Mouse (Mus musculus): ENCODE measurements around the gene Stag2. TPM values are rescaled to one million over a fixed set of nuclear protein-coding genes. Genes with fewer than 3 reads are reported as not detected.
A peak's percentile ranks its signal among the peaks of the same experiment; 100 is the strongest.

Stag2 gene
- polyA plus RNA-seq, 1 experiment = 19.9 TPM

- WGBS = 13% methylated on average over 3 of the region's 3 CpGs
- no peaks in the 10 kb centered on the region for H3K36me3 ChIP-seq (ENCODE audit: control insufficient read depth, insufficient read depth, low read length)
- no peak overlapping the region for H3K27ac ChIP-seq (ENCODE audit: control insufficient read depth, insufficient read depth, low read length)
- no peak for DNase-seq
- no peaks in the 10 kb centered on the region for H3K4me1 ChIP-seq (replicated peaks; ENCODE audit: control insufficient read depth, insufficient read depth, low read length)
- TF ChIP-seq POLR2A (IDR thresholded peaks at IDR 0.05; ENCODE audit: control insufficient read depth, extremely low read depth, insufficient read depth, low read length, poor library complexity) = no peak
- TF ChIP-seq CTCF (IDR thresholded peaks at IDR 0.05; ENCODE audit: borderline replicate concordance, control insufficient read depth, extremely low read depth, insufficient read depth, low read length, poor library complexity) = no peak
- H3K27me3 ChIP-seq (ENCODE audit: control insufficient read depth, insufficient read depth, low read length) = no peaks in the 10 kb centered on the region
- no peak overlapping the region for H3K4me3 ChIP-seq (ENCODE audit: control insufficient read depth, insufficient read depth, low read length)
Observed at GRCm38 (mm10) chrX:42142620-42143019, 6.5 kb upstream of the Stag2 start.

DNA sequence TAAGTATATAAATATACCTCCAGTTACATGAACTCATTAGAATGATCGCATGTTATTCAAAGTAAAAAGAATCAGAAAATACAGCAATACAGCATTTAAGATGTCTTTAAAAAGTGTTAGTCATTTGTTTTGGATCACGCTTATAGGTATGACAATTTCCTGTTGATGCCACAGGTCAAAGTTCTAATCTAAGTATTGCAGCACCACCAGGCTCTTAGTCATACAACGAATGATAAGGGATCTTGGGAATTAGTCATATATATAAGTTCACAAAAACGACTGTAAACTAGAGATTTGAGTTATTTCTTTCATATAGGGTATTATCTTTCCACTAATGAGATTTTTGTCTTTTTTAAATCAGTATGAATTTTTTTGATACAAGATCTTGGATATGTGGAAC is 5.1 kb upstream of the Stag2 start:
- peaks cover 3% of the 10 kb centered on the region for H3K4me1 ChIP-seq (replicated peaks; ENCODE audit: control insufficient read depth, insufficient read depth, low read length)
- no peaks in the 10 kb centered on the region for H3K36me3 ChIP-seq (ENCODE audit: control insufficient read depth, insufficient read depth, low read length)
- no peak for TF ChIP-seq POLR2A (IDR thresholded peaks at IDR 0.05; ENCODE audit: control insufficient read depth, extremely low read depth, insufficient read depth, low read length, poor library complexity)
- TF ChIP-seq CTCF (IDR thresholded peaks at IDR 0.05; ENCODE audit: borderline replicate concordance, control insufficient read depth, extremely low read depth, insufficient read depth, low read length, poor library complexity) = no peak
- 92% methylated on average over 4 of the region's 4 CpGs for WGBS
- H3K27ac ChIP-seq (ENCODE audit: control insufficient read depth, insufficient read depth, low read length) = no peak overlapping the region
- DNase-seq = no peak
- no peak overlapping the region for H3K4me3 ChIP-seq (ENCODE audit: control insufficient read depth, insufficient read depth, low read length)
- H3K27me3 ChIP-seq (ENCODE audit: control insufficient read depth, insufficient read depth, low read length) = no peaks in the 10 kb centered on the region

GRCm38 (mm10) chrX:42148016-42148451 is 1.1 kb upstream of the Stag2 start:
- 52% methylated on average over 5 of the region's 5 CpGs for WGBS
- DNase-seq = peak; percentile 21
- H3K36me3 ChIP-seq (ENCODE audit: control insufficient read depth, insufficient read depth, low read length) = no peaks in the 10 kb centered on the region
- no peaks in the 10 kb centered on the region for H3K27me3 ChIP-seq (ENCODE audit: control insufficient read depth, insufficient read depth, low read length)
- peak overlapping the region; percentile 64; the same call in 1 of the 2 replicates for H3K27ac ChIP-seq (ENCODE audit: control insufficient read depth, insufficient read depth, low read length)
- peaks cover 3% of the 10 kb centered on the region for H3K4me1 ChIP-seq (replicated peaks; ENCODE audit: control insufficient read depth, insufficient read depth, low read length)
- TF ChIP-seq POLR2A (IDR thresholded peaks at IDR 0.05; ENCODE audit: control insufficient read depth, extremely low read depth, insufficient read depth, low read length, poor library complexity) = no peak
- TF ChIP-seq CTCF (IDR thresholded peaks at IDR 0.05; ENCODE audit: borderline replicate concordance, control insufficient read depth, extremely low read depth, insufficient read depth, low read length, poor library complexity) = no peak
- H3K4me3 ChIP-seq (ENCODE audit: control insufficient read depth, insufficient read depth, low read length) = no peak overlapping the region

GRCm38 (mm10) chrX:42149557-42150345 is 634 bp downstream of the Stag2 start:
- Histone ChIP-seq H3K36me3 (ENCODE audit: control insufficient read depth, insufficient read depth, low read length) (no peaks in the 10 kb centered on the region), H3K27me3 (ENCODE audit: control insufficient read depth, insufficient read depth, low read length) (no peaks in the 10 kb centered on the region), H3K4me3 (ENCODE audit: control insufficient read depth, insufficient read depth, low read length) (peak overlapping the region; percentile 100), H3K27ac (ENCODE audit: control insufficient read depth, insufficient read depth, low read length) (peak overlapping the region; percentile 100), H3K4me1 (replicated peaks; ENCODE audit: control insufficient read depth, insufficient read depth, low read length) (peaks cover 5% of the 10 kb centered on the region)
- TF ChIP-seq CTCF (IDR thresholded peaks at IDR 0.05; ENCODE audit: borderline replicate concordance, control insufficient read depth, extremely low read depth, insufficient read depth, low read length, poor library complexity) = no peak
- peak; percentile 39; the same call in 1 of the 2 replicates for TF ChIP-seq POLR2A (IDR thresholded peaks at IDR 0.05; ENCODE audit: control insufficient read depth, extremely low read depth, insufficient read depth, low read length, poor library complexity)
- WGBS = under 1% methylated on average over 37 of the region's 71 CpGs
- peak; percentile 60 for DNase-seq

DNA sequence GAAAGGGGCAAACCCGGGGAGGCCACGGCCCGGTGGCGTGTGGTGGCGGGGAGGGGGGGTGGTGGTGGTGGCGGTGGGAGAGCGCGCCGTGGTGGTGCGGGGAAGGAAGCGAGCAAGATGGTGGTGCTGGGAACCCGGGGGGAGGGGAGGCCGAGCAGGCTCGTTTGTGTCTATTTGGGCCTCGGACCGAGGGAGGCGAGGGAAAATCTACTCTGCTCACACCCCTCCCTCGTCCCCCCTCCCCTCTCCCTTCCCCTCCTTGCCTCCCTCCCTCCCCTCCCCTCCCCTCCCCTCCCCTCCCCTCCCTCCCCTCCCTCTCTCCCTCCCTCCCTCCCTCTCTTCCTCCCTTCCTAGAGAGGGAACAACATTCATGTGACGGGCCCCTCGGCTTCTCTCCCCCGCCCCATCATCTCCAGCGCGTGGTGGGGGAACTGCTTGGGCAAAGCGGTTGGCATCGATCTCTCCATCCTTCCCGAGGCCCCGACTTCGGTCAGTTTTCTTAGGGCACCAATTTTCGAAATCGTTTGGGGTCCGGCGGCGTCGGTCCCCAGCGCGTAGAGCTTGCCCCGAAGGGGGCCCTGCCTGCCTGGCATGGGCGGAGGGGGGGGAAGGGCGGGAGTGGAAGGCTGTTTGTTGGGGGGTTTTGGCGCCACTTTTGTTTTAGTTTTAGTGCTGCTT is 1.4 kb downstream of the Stag2 start:
- peak overlapping the region; percentile 100 for H3K27ac ChIP-seq (ENCODE audit: control insufficient read depth, insufficient read depth, low read length)
- 0% methylated on average over 22 of the region's 40 CpGs for WGBS
- TF ChIP-seq POLR2A (IDR thresholded peaks at IDR 0.05; ENCODE audit: control insufficient read depth, extremely low read depth, insufficient read depth, low read length, poor library complexity) (0 out of 2 replicates have a peak, but pooled peaks have one; percentile 37), CTCF (IDR thresholded peaks at IDR 0.05; ENCODE audit: borderline replicate concordance, control insufficient read depth, extremely low read depth, insufficient read depth, low read length, poor library complexity) (no peak)
- H3K4me3 ChIP-seq (ENCODE audit: control insufficient read depth, insufficient read depth, low read length) = peak overlapping the region; percentile 100
- peaks cover 7% of the 10 kb centered on the region for H3K4me1 ChIP-seq (replicated peaks; ENCODE audit: control insufficient read depth, insufficient read depth, low read length)
- H3K27me3 ChIP-seq (ENCODE audit: control insufficient read depth, insufficient read depth, low read length) = no peaks in the 10 kb centered on the region
- H3K36me3 ChIP-seq (ENCODE audit: control insufficient read depth, insufficient read depth, low read length) = no peaks in the 10 kb centered on the region
- peak; percentile 65 for DNase-seq

DNA sequence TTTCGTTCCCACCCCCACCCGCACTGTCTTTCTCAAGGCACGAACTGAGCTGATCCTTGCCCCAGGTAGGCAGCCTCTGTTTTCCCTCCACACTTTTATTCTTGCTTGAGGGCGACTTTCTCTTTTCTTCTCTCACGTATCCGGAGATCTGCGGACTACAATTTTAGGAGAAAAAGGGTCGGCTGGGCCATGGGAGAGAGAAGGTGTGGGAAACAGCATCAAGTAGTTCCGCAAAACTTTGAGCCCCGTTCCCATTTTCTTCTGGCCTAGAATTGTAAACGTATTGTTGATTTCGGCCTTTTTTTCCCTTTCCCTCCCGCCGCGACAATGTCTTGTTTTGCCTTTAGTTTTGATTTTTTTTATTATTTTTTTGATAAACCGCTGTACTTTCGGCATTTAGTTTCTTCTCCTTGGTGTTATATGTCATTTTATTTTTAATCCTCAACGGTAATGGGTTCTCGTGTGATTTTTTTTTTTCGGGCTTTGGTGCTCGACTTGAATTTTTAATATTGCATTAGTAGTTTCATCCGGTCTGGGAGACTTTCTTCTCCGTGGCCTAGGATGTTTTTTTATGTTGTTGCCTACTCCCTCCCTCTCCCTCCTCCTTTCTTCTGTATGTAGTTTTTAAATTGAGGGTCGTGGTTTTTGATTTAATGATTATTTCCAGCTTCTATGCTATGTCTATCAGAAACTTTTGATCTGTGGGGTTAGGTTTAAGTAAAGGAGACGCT is 2.1 kb downstream of the Stag2 start:
- WGBS = 1% methylated on average over 25 of the region's 25 CpGs
- no peaks in the 10 kb centered on the region for H3K27me3 ChIP-seq (ENCODE audit: control insufficient read depth, insufficient read depth, low read length)
- TF ChIP-seq POLR2A (IDR thresholded peaks at IDR 0.05; ENCODE audit: control insufficient read depth, extremely low read depth, insufficient read depth, low read length, poor library complexity) (no peak), CTCF (IDR thresholded peaks at IDR 0.05; ENCODE audit: borderline replicate concordance, control insufficient read depth, extremely low read depth, insufficient read depth, low read length, poor library complexity) (no peak)
- no peaks in the 10 kb centered on the region for H3K36me3 ChIP-seq (ENCODE audit: control insufficient read depth, insufficient read depth, low read length)
- DNase-seq = no peak
- H3K4me3 ChIP-seq (ENCODE audit: control insufficient read depth, insufficient read depth, low read length) = peak overlapping the region; percentile 100
- H3K4me1 ChIP-seq (replicated peaks; ENCODE audit: control insufficient read depth, insufficient read depth, low read length) = peaks cover 10% of the 10 kb centered on the region
- H3K27ac ChIP-seq (ENCODE audit: control insufficient read depth, insufficient read depth, low read length) = peak overlapping the region; percentile 95

Data from thymus, adult 2 months (tissue).